Mouse (Mus musculus): ENCODE measurements around the gene Arsb.

GRCm38 (mm10) chr13:93820173-93820572, 48.7 kb downstream of the Arsb start:
- no peak for TF ChIP-seq CTCF (IDR thresholded peaks at IDR 0.05; ENCODE audit: borderline replicate concordance, insufficient read depth, low read depth, low read length)
- TF ChIP-seq POLR2A (IDR thresholded peaks at IDR 0.05; ENCODE audit: borderline replicate concordance, insufficient read depth, low read length) = no peak

Data from cerebellum, adult 2 months (tissue).